Comparison of ENCODE assay signal across 12 mouse cellular contexts in genomic region chr6:149442884-149443283, GRCm38 (mm10). TPM values are rescaled to one million over a fixed set of nuclear protein-coding genes. Genes with fewer than 3 reads are reported as not detected.
DNase-seq lines count a peak whose midpoint lies in the region; ATAC-seq lines count a peak whose summit lies in the region.
"Had no signal": no experiment of that assay in that cellular context is flagged by ENCODE, and none has a peak within 500 bp of the region (broad histone marks: within the 10 kb centered on the region; RNA-seq: fewer than 3 reads in every experiment).

No protein-coding gene starts in this region.

- DNase-seq in kidney, postnatal 14 days: no peak
- DNase-seq in cerebellum, adult 11-12 months: peak; percentile 16
- DNase-seq in adrenal gland, adult 2 months: no peak
- DNase-seq in urinary bladder, adult 18-20 months (ENCODE audit: low spot score in 2 of 2): no peak
- no peak for DNase-seq in spleen, postnatal 4 days (ENCODE audit: low spot score in 2 of 2)
- DNase-seq: heart, postnatal 14 days; kidney, postnatal 25 days; lung, adult 18-20 months had no signal

- H3K4me3 ChIP-seq in kidney, embryonic 16.5 days (ENCODE audit: low read length): no peak overlapping the region
- H3K4me3 ChIP-seq in forebrain, embryonic 15.5 days: no peak overlapping the region
- H3K4me3 ChIP-seq in midbrain, embryonic 15.5 days: no peak overlapping the region

- H3K36me3 ChIP-seq in kidney, embryonic 16.5 days (ENCODE audit: insufficient read depth, low read length): no peaks in the 10 kb centered on the region
- no peaks in the 10 kb centered on the region for H3K36me3 ChIP-seq in forebrain, embryonic 15.5 days
- H3K36me3 ChIP-seq in midbrain, embryonic 15.5 days (replicated peaks): no peaks in the 10 kb centered on the region

- H3K4me2 ChIP-seq in kidney, embryonic 16.5 days (replicated peaks; ENCODE audit: low read depth, low read length): no peak overlapping the region
- no peak overlapping the region for H3K4me2 ChIP-seq in forebrain, embryonic 15.5 days (replicated peaks)
- H3K4me2 ChIP-seq in midbrain, embryonic 15.5 days: no peak overlapping the region

- H3K27me3 ChIP-seq in kidney, embryonic 16.5 days (ENCODE audit: insufficient read depth, low read length): no peaks in the 10 kb centered on the region
- no peaks in the 10 kb centered on the region for H3K27me3 ChIP-seq in forebrain, embryonic 15.5 days
- no peaks in the 10 kb centered on the region for H3K27me3 ChIP-seq in midbrain, embryonic 15.5 days (replicated peaks)

- WGBS in kidney, embryonic 16.5 days: 38% methylated on average over 1 of the region's 1 CpGs
- WGBS in forebrain, embryonic 15.5 days: 40% methylated on average over 1 of the region's 1 CpGs
- WGBS in midbrain, embryonic 15.5 days: 23% methylated on average over 1 of the region's 1 CpGs

- H3K9ac ChIP-seq in kidney, embryonic 16.5 days (replicated peaks; ENCODE audit: low read length): no peak overlapping the region
- H3K9ac ChIP-seq in forebrain, embryonic 15.5 days (replicated peaks): no peak overlapping the region
- no peak overlapping the region for H3K9ac ChIP-seq in midbrain, embryonic 15.5 days

- no peaks in the 10 kb centered on the region for H3K9me3 ChIP-seq in kidney, embryonic 16.5 days (ENCODE audit: low read length)
- H3K9me3 ChIP-seq in forebrain, embryonic 15.5 days: no peaks in the 10 kb centered on the region
- no peaks in the 10 kb centered on the region for H3K9me3 ChIP-seq in midbrain, embryonic 15.5 days

- H3K27ac ChIP-seq in kidney, embryonic 16.5 days (ENCODE audit: low read length): no peak overlapping the region
- H3K27ac ChIP-seq in forebrain, embryonic 15.5 days (replicated peaks): no peak overlapping the region
- no peak overlapping the region for H3K27ac ChIP-seq in midbrain, embryonic 15.5 days

- peaks cover 2% of the 10 kb centered on the region; the same call in 1 of the 2 replicates for H3K4me1 ChIP-seq in kidney, embryonic 16.5 days (ENCODE audit: insufficient read depth, low read length)
- peaks cover 4% of the 10 kb centered on the region for H3K4me1 ChIP-seq in forebrain, embryonic 15.5 days
- H3K4me1 ChIP-seq in midbrain, embryonic 15.5 days: 0 out of 2 replicates have a peak, but pooled peaks cover 3% of the 10 kb centered on the region

- peak; percentile 71; the same call in 1 of the 2 replicates for ATAC-seq in kidney, embryonic 16.5 days (ENCODE audit: low FRiP score, low TSS enrichment)
- peak; percentile 91 for ATAC-seq in forebrain, embryonic 15.5 days (replicated peaks)
- ATAC-seq in midbrain, embryonic 15.5 days (replicated peaks): peak; percentile 73; the same call in 1 of the 2 replicates
- ATAC-seq: CD4-positive, CD25-positive, alpha-beta regulatory T cell, adult 4 months had no signal

RNA-seq across cellular contexts. Expression of gene Bicd1, which starts 34.2 kb away (rescaled TPM):
- polyA plus RNA-seq in kidney, embryonic 16.5 days (2015; fragmentation: Nextera tagmentation; extraction: Ambion mirVana): 9.3 and 12.2 TPM in 2 replicates
- 37.6 and 37.9 TPM in 2 replicates for polyA plus RNA-seq in forebrain, embryonic 15.5 days (2015; fragmentation: Nextera tagmentation; extraction: Ambion mirVana)
- polyA plus RNA-seq in midbrain, embryonic 15.5 days (2015; fragmentation: Nextera tagmentation; extraction: Ambion mirVana): 45.9 and 53.6 TPM in 2 replicates
- 1 to 10 TPM; 4.4 to 5.3 TPM for total RNA-seq in adrenal gland, adult 2 months (2021)
- 0.94 TPM in 2 replicates for polyA plus RNA-seq in adrenal gland, adult 2 months (2012; rRNA removed)
